Mouse (Mus musculus) forebrain, embryonic 11.5 days (tissue): ENCODE measurements at regions not wholly inside any gene's neighbourhood (a gene's known extent, or its start where the extent isn't known, plus 50 kb on each side); places are given as distances from the start of the nearest gene placed in this dataset.

Experiments
- ATAC-seq: fragments of 200-750 bp; cut with Nextera tagmentation; replicated peaks from 2 replicates; pipeline ENCODE4 v1.8.0; 2017; ENCODE audit warnings: moderate TSS enrichment; ENCODE audit not compliant: low FRiP score
- DNase-seq: peaks from one replicate; pipeline ENCODE4 v3.0.0-alpha.2; 2017; ENCODE audit warnings: low spot score
- H3K27ac ChIP-seq: fragments of 300-500 bp; sonication (generic); 2 replicates; pipeline ENCODE4 v1.5.1; 2014; ENCODE audit warnings: low read depth, low read length
- H3K27me3 ChIP-seq: fragments of 300-500 bp; sonication (generic); 2 replicates; pipeline ENCODE4 v1.6.1; 2014; ENCODE audit warnings: mild to moderate bottlenecking, low read length, mixed read lengths; ENCODE audit not compliant: control insufficient read depth, insufficient read depth
- H3K36me3 ChIP-seq: fragments of 300-500 bp; sonication (generic); 2 replicates; pipeline ENCODE4 v1.6.1; 2014; ENCODE audit warnings: mild to moderate bottlenecking, low read length, moderate library complexity, mixed read lengths; ENCODE audit not compliant: control insufficient read depth, insufficient read depth
- H3K4me1 ChIP-seq: fragments of 300-500 bp; sonication (generic); replicated peaks from 2 replicates; pipeline ENCODE4 v1.6.1; 2014; ENCODE audit warnings: low read length, mixed read lengths; ENCODE audit not compliant: control insufficient read depth, insufficient read depth
- H3K4me2 ChIP-seq: fragments of 300-500 bp; sonication (generic); 2 replicates; pipeline ENCODE4 v1.6.1; 2014; ENCODE audit warnings: low read depth, mild to moderate bottlenecking, low read length, moderate library complexity, mixed read lengths; ENCODE audit not compliant: severe bottlenecking
- H3K4me3 ChIP-seq: fragments of 300-500 bp; sonication (generic); 2 replicates; pipeline ENCODE4 v1.5.1; 2014; ENCODE audit warnings: low read depth, low read length
- H3K9ac ChIP-seq: fragments of 300-500 bp; sonication (generic); 2 replicates; pipeline ENCODE4 v1.6.1; 2014; ENCODE audit warnings: low read length
- H3K9me3 ChIP-seq: fragments of 300-500 bp; sonication (generic); 2 replicates; pipeline ENCODE4 v1.6.1; 2016; ENCODE audit warnings: low read length, mixed read lengths; ENCODE audit not compliant: control insufficient read depth
- WGBS: fragments of 180-500 bp; shearing (Covaris S2); extraction: QIAGEN DNeasy Blood & Tissue Kit; methylation state at CpG from one replicate; pipeline ENCODE4 v1.1.7; 2014; 5-methylcytosine and 5-hydroxymethylcytosine counted together

GRCm38 (mm10) chr5:116735622-116736021 lies 144.0 kb upstream of the Srrm4 start:
- Histone ChIP-seq H3K4me1 (no peaks in the 10 kb centered on the region), H3K27me3 (no peaks in the 10 kb centered on the region), H3K36me3 (no peaks in the 10 kb centered on the region), H3K9ac (no peak overlapping the region), H3K4me2 (no peak overlapping the region), H3K27ac (no peak overlapping the region), H3K4me3 (no peak overlapping the region), H3K9me3 (no peaks in the 10 kb centered on the region)
- ATAC-seq: no peak
- no peak for DNase-seq
- WGBS: 88% methylated on average over 4 of the region's 4 CpGs

- no peaks in the 10 kb centered on the region for H3K4me1 ChIP-seq
- no peak overlapping the region for H3K4me3 ChIP-seq
- H3K27ac ChIP-seq: no peak overlapping the region
- no peaks in the 10 kb centered on the region for H3K9me3 ChIP-seq
- no peaks in the 10 kb centered on the region for H3K27me3 ChIP-seq
- ATAC-seq: no peak
- H3K36me3 ChIP-seq: no peaks in the 10 kb centered on the region
- no peak for DNase-seq
- no peak overlapping the region for H3K4me2 ChIP-seq
- 91% methylated on average over 3 of the region's 3 CpGs for WGBS
- no peak overlapping the region for H3K9ac ChIP-seq
Observed at GRCm38 (mm10) chr5:116731509-116731908, 139.9 kb upstream of the Srrm4 start.

- Histone ChIP-seq H3K4me1 (no peaks in the 10 kb centered on the region), H3K9me3 (no peaks in the 10 kb centered on the region), H3K4me3 (no peak overlapping the region), H3K4me2 (no peak overlapping the region), H3K9ac (no peak overlapping the region), H3K36me3 (no peaks in the 10 kb centered on the region), H3K27ac (no peak overlapping the region), H3K27me3 (no peaks in the 10 kb centered on the region)
- DNase-seq (no peak), ATAC-seq (no peak)
- WGBS: 89% methylated on average over 1 of the region's 1 CpGs
Observed at GRCm38 (mm10) chr5:116719200-116719599, 127.6 kb upstream of the Srrm4 start.

GRCm38 (mm10) chr5:116714256-116714655 lies 122.6 kb upstream of the Srrm4 start:
- no peak overlapping the region for H3K9ac ChIP-seq
- no peak for ATAC-seq
- no peak overlapping the region for H3K27ac ChIP-seq
- H3K4me3 ChIP-seq: no peak overlapping the region
- WGBS: 39% methylated on average over 7 of the region's 7 CpGs
- H3K4me1 ChIP-seq: no peaks in the 10 kb centered on the region
- no peak overlapping the region for H3K4me2 ChIP-seq
- H3K36me3 ChIP-seq: no peaks in the 10 kb centered on the region
- no peaks in the 10 kb centered on the region for H3K9me3 ChIP-seq
- H3K27me3 ChIP-seq: no peaks in the 10 kb centered on the region
- DNase-seq: no peak

- H3K27me3 ChIP-seq: no peaks in the 10 kb centered on the region
- WGBS: 91% methylated on average over 3 of the region's 3 CpGs
- DNase-seq (no peak), ATAC-seq (no peak)
- no peaks in the 10 kb centered on the region for H3K9me3 ChIP-seq
- no peak overlapping the region for H3K4me3 ChIP-seq
- no peaks in the 10 kb centered on the region for H3K36me3 ChIP-seq
- no peak overlapping the region for H3K9ac ChIP-seq
- no peak overlapping the region for H3K27ac ChIP-seq
- no peak overlapping the region for H3K4me2 ChIP-seq
- no peaks in the 10 kb centered on the region for H3K4me1 ChIP-seq
Observed at GRCm38 (mm10) chr5:116712056-116712455, 120.4 kb upstream of the Srrm4 start.

GRCm38 (mm10) chr5:116708505-116708904 lies 116.9 kb upstream of the Srrm4 start:
- no peak for ATAC-seq
- Histone ChIP-seq H3K36me3 (no peaks in the 10 kb centered on the region), H3K27me3 (no peaks in the 10 kb centered on the region), H3K9me3 (no peaks in the 10 kb centered on the region), H3K4me2 (no peak overlapping the region), H3K4me1 (no peaks in the 10 kb centered on the region), H3K4me3 (no peak overlapping the region), H3K9ac (no peak overlapping the region), H3K27ac (no peak overlapping the region)
- WGBS: 33% methylated on average over 6 of the region's 6 CpGs
- DNase-seq: no peak

- no peak for DNase-seq
- Histone ChIP-seq H3K9me3 (no peaks in the 10 kb centered on the region), H3K9ac (no peak overlapping the region), H3K36me3 (no peaks in the 10 kb centered on the region), H3K27ac (no peak overlapping the region), H3K4me1 (no peaks in the 10 kb centered on the region), H3K27me3 (no peaks in the 10 kb centered on the region), H3K4me3 (no peak overlapping the region), H3K4me2 (no peak overlapping the region)
- ATAC-seq: no peak
- 81% methylated on average over 5 of the region's 5 CpGs for WGBS
Observed at GRCm38 (mm10) chr5:116662466-116662865, 70.8 kb upstream of the Srrm4 start.

GRCm38 (mm10) chr5:116661851-116662250 lies 70.2 kb upstream of the Srrm4 start:
- 44% methylated on average over 2 of the region's 2 CpGs for WGBS
- H3K27me3 ChIP-seq: no peaks in the 10 kb centered on the region
- H3K9ac ChIP-seq: no peak overlapping the region
- H3K36me3 ChIP-seq: no peaks in the 10 kb centered on the region
- H3K4me2 ChIP-seq: no peak overlapping the region
- no peak overlapping the region for H3K4me3 ChIP-seq
- ATAC-seq: no peak
- no peaks in the 10 kb centered on the region for H3K4me1 ChIP-seq
- no peak overlapping the region for H3K27ac ChIP-seq
- H3K9me3 ChIP-seq: no peaks in the 10 kb centered on the region
- no peak for DNase-seq

- H3K4me1 ChIP-seq: no peaks in the 10 kb centered on the region
- H3K4me2 ChIP-seq: no peak overlapping the region
- no peak overlapping the region for H3K9ac ChIP-seq
- H3K36me3 ChIP-seq: no peaks in the 10 kb centered on the region
- no peaks in the 10 kb centered on the region for H3K27me3 ChIP-seq
- no peak overlapping the region for H3K4me3 ChIP-seq
- H3K9me3 ChIP-seq: no peaks in the 10 kb centered on the region
- no peak for DNase-seq
- no peak for ATAC-seq
- 89% methylated on average over 17 of the region's 17 CpGs for WGBS
- H3K27ac ChIP-seq: no peak overlapping the region
Observed at GRCm38 (mm10) chr5:116654486-116655420, 63.1 kb upstream of the Srrm4 start.
